1 mouse cellular context compared by ENCODE assay signal in genomic region chr10:7663159-7664026, GRCm38 (mm10).
TF ChIP-seq lines count a peak whose summit lies in the region.

No protein-coding gene starts in this region.

TF ChIP-seq in MEL, 35 proteins besides CTCF, POLR2A, EP300 and RAD21 (continued from another document):
- TF ChIP-seq MEF2A (IDR thresholded peaks at IDR 0.05; ENCODE audit: extremely low read depth, insufficient replicate concordance, low read depth, low read length, poor library complexity, severe bottlenecking) (no peak), JUND (IDR thresholded peaks at IDR 0.05; ENCODE audit: low read depth, low read length) (no peak), CHD1 (IDR thresholded peaks at IDR 0.05; ENCODE audit: low read depth, low read length) (peak; percentile 80; the same call in 1 of the 2 replicates), USF2 (IDR thresholded peaks at IDR 0.05; ENCODE audit: borderline replicate concordance in 1 of 2, insufficient read depth in 1 of 2, low read depth in 1 of 2, low read length in 2 of 2) (no peak), TBP (IDR thresholded peaks at IDR 0.05; ENCODE audit: low read depth, low read length) (peak; percentile 55), NRF1 (IDR thresholded peaks at IDR 0.05; ENCODE audit: insufficient read depth, low read depth, low read length, poor library complexity, severe bottlenecking) (peak; percentile 92), ZKSCAN1 (IDR thresholded peaks at IDR 0.05; ENCODE audit: low read depth, low read length) (0 out of 2 replicates have a peak, but pooled peaks have one; percentile 46), SIN3A (IDR thresholded peaks at IDR 0.05; ENCODE audit: low read length) (peak; percentile 65)
